Mouse (Mus musculus): ENCODE results near the gene 2310022B05Rik.

- TF ChIP-seq MYOD1 (IDR thresholded peaks at IDR 0.05; ENCODE audit: control insufficient read depth in 1 of 3, insufficient read length in 2 of 3, low read depth in 2 of 3) = no peak
- TF ChIP-seq CEBPB (IDR thresholded peaks at IDR 0.05; ENCODE audit: insufficient read depth, poor library complexity, severe bottlenecking) = no peak
- TF ChIP-seq POLR2AphosphoS2 (IDR thresholded peaks at IDR 0.05; ENCODE audit: insufficient read length, low read depth) = no peak
- no peak for TF ChIP-seq TCF12 (IDR thresholded peaks at IDR 0.05; ENCODE audit: insufficient read depth, poor library complexity, severe bottlenecking)
- TF ChIP-seq SRF (IDR thresholded peaks at IDR 0.05; ENCODE audit: control insufficient read depth, insufficient read length, low read depth) = no peak
- TF ChIP-seq MAX (IDR thresholded peaks at IDR 0.05; ENCODE audit: low read depth) = no peak
- no peak for TF ChIP-seq POLR2A (IDR thresholded peaks at IDR 0.05; ENCODE audit: insufficient read length, low read depth)
- TF ChIP-seq TCF3 (IDR thresholded peaks at IDR 0.05; ENCODE audit: insufficient read length, low read depth) = no peak
These were observed 683 bp upstream of the 2310022B05Rik start for GRCm38 (mm10) chr8:124663874-124664230.
